Mouse (Mus musculus) forelimb bud, embryonic 11.5 days (tissue): ENCODE results near the gene Tdrd9.

ENCODE experiments used
- DNase-seq: peaks from one replicate; pipeline ENCODE4 v3.0.0-alpha.2; 2012; ENCODE audit warnings: low read depth, low spot score

Gene Tdrd9

GRCm38 (mm10) chr12:111963339-111963738 lies 8.0 kb upstream of the Tdrd9 start:
- no peak for DNase-seq

GRCm38 (mm10) chr12:111966683-111967173 lies 4.6 kb upstream of the Tdrd9 start, which contains the start of gene Atp5mpl:
TSS of gene Atp5mpl (minus strand) at chr12:111966977.
- DNase-seq: peak; percentile 94

GRCm38 (mm10) chr12:111970085-111970484 lies 1.3 kb upstream of the Tdrd9 start:
- no peak for DNase-seq

- DNase-seq: no peak
These were observed 1.1 kb downstream of the Tdrd9 start for GRCm38 (mm10) chr12:111972504-111972903.

GRCm38 (mm10) chr12:111974578-111974977 lies 3.2 kb downstream of the Tdrd9 start:
- no peak for DNase-seq

- DNase-seq: no peak
These were observed 5.8 kb downstream of the Tdrd9 start for GRCm38 (mm10) chr12:111977138-111977537.

- no peak for DNase-seq
These were observed 6.9 kb downstream of the Tdrd9 start for GRCm38 (mm10) chr12:111978274-111978673.

- no peak for DNase-seq
These were observed 9.6 kb downstream of the Tdrd9 start, which contains the start of gene Rd3l for GRCm38 (mm10) chr12:111980887-111981367. TSS of gene Rd3l (minus strand) at chr12:111981317.

- no peak for DNase-seq
These were observed 10.5 kb downstream of the Tdrd9 start for GRCm38 (mm10) chr12:111981831-111982230.

GRCm38 (mm10) chr12:111983165-111983564 lies 11.8 kb downstream of the Tdrd9 start:
- DNase-seq: no peak

- DNase-seq: no peak
These were observed 15.4 kb downstream of the Tdrd9 start for GRCm38 (mm10) chr12:111986756-111987155.

GRCm38 (mm10) chr12:111992626-111993025 lies 21.3 kb downstream of the Tdrd9 start:
- no peak for DNase-seq

- no peak for DNase-seq
These were observed 23.8 kb downstream of the Tdrd9 start for GRCm38 (mm10) chr12:111995161-111995560.

- no peak for DNase-seq
These were observed 28.4 kb downstream of the Tdrd9 start for GRCm38 (mm10) chr12:111999735-112000134.

GRCm38 (mm10) chr12:112001223-112001622 lies 29.9 kb downstream of the Tdrd9 start:
- peak; percentile 77 for DNase-seq

- DNase-seq: no peak
These were observed 41.3 kb downstream of the Tdrd9 start for GRCm38 (mm10) chr12:112012511-112013270.

GRCm38 (mm10) chr12:112013271-112013801 lies 42.0 kb downstream of the Tdrd9 start:
- DNase-seq: no peak

- peak; percentile 57 for DNase-seq
These were observed 45.0 kb downstream of the Tdrd9 start for GRCm38 (mm10) chr12:112016346-112016745.

GRCm38 (mm10) chr12:112023306-112023705 lies 51.9 kb downstream of the Tdrd9 start:
- DNase-seq: no peak

- DNase-seq: no peak
These were observed 53.4 kb downstream of the Tdrd9 start for GRCm38 (mm10) chr12:112024581-112025310.

- DNase-seq: no peak
These were observed 54.1 kb downstream of the Tdrd9 start for GRCm38 (mm10) chr12:112025457-112025856.
